Mouse (Mus musculus) midbrain, embryonic 11.5 days (tissue): ENCODE measurements around the gene H2-M10.6. TPM values are rescaled to one million over a fixed set of nuclear protein-coding genes. Genes with fewer than 3 reads are reported as not detected.
A peak's percentile ranks its signal among the peaks of the same experiment; 100 is the strongest.
"Not testable (repeated sequence)": the region's sequence is repeated elsewhere in the genome, so short reads cannot be mapped to it uniquely, and the experiment has no call there.

Source experiments
- ATAC-seq: fragments of 200-750 bp; cut with Nextera tagmentation; 2 replicates; pipeline ENCODE4 v1.8.0; 2017; ENCODE audit warnings: moderate TSS enrichment, moderate library complexity; ENCODE audit not compliant: low FRiP score
- DNase-seq: peaks from one replicate; pipeline ENCODE4 v3.0.0; 2015; ENCODE audit warnings: low spot score; ENCODE audit errors: missing footprints
- H3K27ac ChIP-seq: fragments of 300-500 bp; sonication (generic); 2 replicates; pipeline ENCODE4 v1.5.1; 2014; ENCODE audit warnings: low read depth, low read length
- H3K27me3 ChIP-seq: fragments of 300-500 bp; sonication (generic); 2 replicates; pipeline ENCODE4 v1.6.1; 2014; ENCODE audit warnings: mild to moderate bottlenecking, low read length, moderate library complexity, mixed read lengths; ENCODE audit not compliant: control insufficient read depth, insufficient read depth
- H3K36me3 ChIP-seq: fragments of 300-500 bp; sonication (generic); 2 replicates; pipeline ENCODE4 v1.6.1; 2014; ENCODE audit warnings: mild to moderate bottlenecking, low read length, moderate library complexity, mixed read lengths; ENCODE audit not compliant: control insufficient read depth, insufficient read depth
- H3K4me1 ChIP-seq: fragments of 300-500 bp; sonication (generic); 2 replicates; pipeline ENCODE4 v1.6.1; 2014; ENCODE audit warnings: low read length; ENCODE audit not compliant: control insufficient read depth, insufficient read depth
- H3K4me2 ChIP-seq: fragments of 300-500 bp; sonication (generic); 2 replicates; pipeline ENCODE4 v1.6.1; 2014; ENCODE audit warnings: mild to moderate bottlenecking, moderate library complexity
- H3K4me3 ChIP-seq: fragments of 300-500 bp; sonication (generic); 2 replicates; pipeline ENCODE4 v1.5.1; 2014; ENCODE audit warnings: low read depth, low read length
- H3K9ac ChIP-seq: fragments of 300-500 bp; sonication (generic); 2 replicates; pipeline ENCODE4 v1.6.1; 2014; ENCODE audit warnings: low read length
- H3K9me3 ChIP-seq: fragments of 300-500 bp; sonication (generic); 2 replicates; pipeline ENCODE4 v1.6.1; 2016; ENCODE audit warnings: low read length; ENCODE audit not compliant: control insufficient read depth
- WGBS: fragments of 180-500 bp; shearing (Covaris S2); extraction: QIAGEN DNeasy Blood & Tissue Kit; methylation state at CpG from one replicate; pipeline ENCODE4 v1.1.7; 2014; 5-methylcytosine and 5-hydroxymethylcytosine counted together
- polyA plus RNA-seq: library from polyadenylated mRNA; unstranded; fragments of >200 nt; fragmentation: Nextera tagmentation; extraction: Ambion mirVana; gene quantifications from 2 replicates; pipeline ENCODE4 v1.2.1, GENCODE M21; 2014

The H2-M10.6 gene
- polyA plus RNA-seq, 1 experiment from 2014 or later = not detected

GRCm38 (mm10) chr17:36799921-36800462, 12.0 kb upstream of the H2-M10.6 start:
- not testable (repeated sequence) for H3K27me3 ChIP-seq, H3K4me1 ChIP-seq, H3K4me2 ChIP-seq, H3K36me3 ChIP-seq, H3K9ac ChIP-seq, H3K27ac ChIP-seq, H3K4me3 ChIP-seq, DNase-seq, H3K9me3 ChIP-seq, ATAC-seq
- WGBS = 71% methylated on average over 4 of the region's 4 CpGs

- ATAC-seq (peak; percentile 44; the same call in 1 of the 2 replicates), DNase-seq (peak; percentile 94)
- Histone ChIP-seq H3K4me3 (no peak overlapping the region), H3K27ac (no peak overlapping the region), H3K4me1 (no peaks in the 10 kb centered on the region), H3K4me2 (no peak overlapping the region), H3K9me3 (no peaks in the 10 kb centered on the region), H3K27me3 (no peaks in the 10 kb centered on the region), H3K36me3 (no peaks in the 10 kb centered on the region), H3K9ac (no peak overlapping the region)
Measured at GRCm38 (mm10) chr17:36824005-36824404, 12.0 kb downstream of the H2-M10.6 start.

GRCm38 (mm10) chr17:36825525-36825924, 13.6 kb downstream of the H2-M10.6 start:
- H3K36me3 ChIP-seq = no peaks in the 10 kb centered on the region
- 24% methylated on average over 4 of the region's 4 CpGs for WGBS
- H3K27ac ChIP-seq = no peak overlapping the region
- no peaks in the 10 kb centered on the region for H3K4me1 ChIP-seq
- ATAC-seq = no peak
- no peaks in the 10 kb centered on the region for H3K9me3 ChIP-seq
- no peak for DNase-seq
- H3K4me2 ChIP-seq = no peak overlapping the region
- no peak overlapping the region for H3K9ac ChIP-seq
- no peaks in the 10 kb centered on the region for H3K27me3 ChIP-seq
- no peak overlapping the region for H3K4me3 ChIP-seq

GRCm38 (mm10) chr17:36826002-36826401, 14.0 kb downstream of the H2-M10.6 start:
- H3K9ac ChIP-seq, H3K4me2 ChIP-seq, H3K4me1 ChIP-seq, H3K36me3 ChIP-seq, H3K4me3 ChIP-seq, H3K9me3 ChIP-seq, H3K27me3 ChIP-seq, H3K27ac ChIP-seq, ATAC-seq: not testable (repeated sequence)
- DNase-seq = peak; percentile 92
- 22% methylated on average over 5 of the region's 5 CpGs for WGBS

- ATAC-seq = no peak
Measured at GRCm38 (mm10) chr17:36828488-36828887, 16.5 kb downstream of the H2-M10.6 start.

GRCm38 (mm10) chr17:36830470-36830869, 18.5 kb downstream of the H2-M10.6 start:
- DNase-seq = no peak
- Histone ChIP-seq H3K9me3 (no peaks in the 10 kb centered on the region), H3K9ac (no peak overlapping the region), H3K4me1 (no peaks in the 10 kb centered on the region), H3K4me2 (no peak overlapping the region), H3K27me3 (no peaks in the 10 kb centered on the region), H3K36me3 (no peaks in the 10 kb centered on the region), H3K27ac (no peak overlapping the region), H3K4me3 (no peak overlapping the region)
- 76% methylated on average over 3 of the region's 3 CpGs for WGBS
- ATAC-seq = no peak

More at GRCm38 (mm10) chr17:36828488-36828887, 16.5 kb downstream of the H2-M10.6 start:
- 73% methylated on average over 2 of the region's 2 CpGs for WGBS
- Histone ChIP-seq H3K4me2 (no peak overlapping the region), H3K4me3 (no peak overlapping the region), H3K27me3 (no peaks in the 10 kb centered on the region), H3K9me3 (no peaks in the 10 kb centered on the region), H3K9ac (no peak overlapping the region), H3K36me3 (no peaks in the 10 kb centered on the region), H3K4me1 (no peaks in the 10 kb centered on the region), H3K27ac (no peak overlapping the region)
- DNase-seq = no peak

- 54% methylated on average over 4 of the region's 4 CpGs for WGBS
- H3K4me1 ChIP-seq = peaks cover 5% of the 10 kb centered on the region
- H3K4me2 ChIP-seq = no peak overlapping the region
- H3K27me3 ChIP-seq = no peaks in the 10 kb centered on the region
- H3K36me3 ChIP-seq = no peaks in the 10 kb centered on the region
- no peak overlapping the region for H3K9ac ChIP-seq
- no peak overlapping the region for H3K27ac ChIP-seq
- no peak for ATAC-seq
- no peak overlapping the region for H3K4me3 ChIP-seq
- DNase-seq = no peak
- H3K9me3 ChIP-seq = no peaks in the 10 kb centered on the region
Measured at GRCm38 (mm10) chr17:36832694-36833093, 20.7 kb downstream of the H2-M10.6 start.

- Histone ChIP-seq H3K4me2 (peak overlapping the region; percentile 62; the same call in 1 of the 2 replicates), H3K36me3 (no peaks in the 10 kb centered on the region), H3K9me3 (no peaks in the 10 kb centered on the region), H3K9ac (no peak overlapping the region), H3K4me1 (peaks cover 8% of the 10 kb centered on the region), H3K27me3 (no peaks in the 10 kb centered on the region), H3K27ac (no peak overlapping the region), H3K4me3 (no peak overlapping the region)
- DNase-seq (peak; percentile 88), ATAC-seq (no peak; the same call in 1 of the 2 replicates)
- 33% methylated on average over 12 of the region's 12 CpGs for WGBS
Measured at GRCm38 (mm10) chr17:36835591-36836426, 23.8 kb downstream of the H2-M10.6 start.

GRCm38 (mm10) chr17:36836427-36836812, 24.4 kb downstream of the H2-M10.6 start:
- 11% methylated on average over 3 of the region's 3 CpGs for WGBS
- Histone ChIP-seq H3K9me3 (no peaks in the 10 kb centered on the region), H3K9ac (peak overlapping the region; percentile 63)

More at GRCm38 (mm10) chr17:36836427-36836812, 24.4 kb downstream of the H2-M10.6 start:
- Histone ChIP-seq H3K36me3 (no peaks in the 10 kb centered on the region), H3K4me2 (peak overlapping the region; percentile 62), H3K4me1 (peaks cover 8% of the 10 kb centered on the region), H3K4me3 (peak overlapping the region; percentile 73), H3K27ac (peak overlapping the region; percentile 35; the same call in 1 of the 2 replicates), H3K27me3 (no peaks in the 10 kb centered on the region)
- ATAC-seq (peak; percentile 43; the same call in 1 of the 2 replicates), DNase-seq (no peak)
